Mouse (Mus musculus): ENCODE data around the gene Bcl7b. TPM values are rescaled to one million over a fixed set of nuclear protein-coding genes. Genes with fewer than 3 reads are reported as not detected.

The Bcl7b gene
- polyA plus RNA-seq (2012): 48.8 and 61.4 TPM in 2 replicates

DNA sequence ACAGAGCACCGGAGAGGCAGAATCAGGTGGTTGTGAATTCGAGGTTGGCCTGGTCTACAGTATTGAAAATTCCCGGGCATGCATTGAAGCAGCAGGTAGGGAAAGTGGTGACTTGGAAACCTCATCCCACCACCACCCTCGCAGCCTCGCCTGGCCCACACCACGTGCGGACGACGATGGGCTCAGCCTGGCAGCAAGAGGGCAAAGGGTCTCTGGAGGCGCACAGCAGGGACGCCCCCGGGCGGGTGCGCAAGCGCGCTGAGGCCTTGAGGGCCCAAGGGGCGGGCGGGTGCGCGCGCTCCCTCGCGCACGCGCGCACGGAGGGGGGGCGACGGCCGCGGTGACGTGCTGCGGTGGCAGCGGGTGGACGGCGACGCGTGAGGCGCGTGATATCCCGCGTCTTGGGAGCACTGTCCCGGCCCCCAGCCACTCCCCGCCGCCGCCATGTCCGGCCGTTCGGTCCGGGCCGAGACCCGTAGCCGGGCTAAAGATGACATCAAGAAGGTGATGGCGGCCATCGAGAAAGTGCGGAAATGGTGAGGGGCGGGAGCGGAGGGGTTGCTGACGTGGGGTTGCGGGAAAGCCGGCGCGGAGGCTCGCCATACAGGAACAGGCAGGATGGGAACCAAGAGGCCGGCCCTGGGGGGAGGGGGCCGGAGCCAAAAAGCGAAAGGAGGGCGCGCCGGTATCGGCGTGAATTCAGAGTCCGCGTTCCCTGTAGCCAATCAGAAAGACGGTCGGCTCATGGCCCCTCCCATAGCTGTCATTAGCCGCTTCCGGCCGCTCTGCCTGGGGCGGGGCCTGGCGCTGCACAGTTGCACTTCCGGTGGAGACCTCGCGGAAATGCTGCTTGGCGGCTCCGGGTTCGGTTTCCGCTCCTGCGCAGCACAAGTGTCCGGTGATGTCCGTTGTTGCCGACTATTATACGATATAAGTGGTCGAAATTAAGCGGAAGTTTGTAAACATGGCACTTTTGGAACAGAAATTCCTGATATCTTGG, at the start of gene Bcl7b:
Gene Bcl7b, plus strand, starts transcription at position 221 of the 1,000 bp plus-strand sequence.

DNA sequence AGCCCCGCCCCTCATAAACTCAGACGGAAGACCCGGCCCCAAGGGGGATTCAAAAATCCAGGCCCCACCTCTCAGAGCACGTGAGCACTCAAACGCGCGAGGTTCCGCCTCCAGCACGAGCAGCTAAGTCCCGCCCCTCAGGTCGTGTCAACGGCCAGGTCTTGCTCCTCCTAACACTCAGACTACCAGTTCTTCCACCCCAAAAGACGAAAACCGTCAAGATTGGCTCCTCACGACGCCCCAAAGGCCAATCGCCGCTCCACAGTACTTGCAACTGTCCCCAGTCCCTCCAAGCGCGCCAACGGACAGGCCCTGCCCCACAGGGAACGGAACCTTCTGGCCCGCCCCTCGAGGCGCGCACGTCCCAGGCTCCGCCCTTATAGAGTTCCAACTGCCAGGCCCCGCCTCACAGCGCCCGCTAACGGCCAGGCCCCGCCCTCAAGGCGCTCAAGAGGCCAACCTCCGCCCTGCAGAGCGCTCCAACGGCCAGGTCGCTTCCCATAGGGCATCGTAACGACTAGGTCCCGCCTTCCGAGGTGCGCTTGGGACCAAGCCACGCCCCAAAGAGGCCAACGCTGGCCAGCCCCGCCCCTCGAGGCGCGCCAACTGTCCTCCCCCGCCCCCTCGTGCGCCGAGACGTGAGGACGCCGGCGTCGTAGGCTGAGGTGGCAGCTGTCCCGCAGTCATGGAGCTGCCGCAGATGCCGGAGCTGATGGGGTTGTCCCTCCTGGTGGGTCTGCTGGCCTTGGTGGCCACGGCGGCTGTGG, 18.8 kb upstream of the Bcl7b start, which contains the start of gene Tbl2:
Gene Tbl2, plus strand, starts transcription at position 605 of the 767 bp plus-strand sequence.

GRCm38 (mm10) chr5:135186621-135187348, 18.7 kb downstream of the Bcl7b start, which contains the start of gene Baz1b:
TSS of gene Baz1b (plus strand) at chr5:135187264.

Other genes starting within 250 kb of the Bcl7b start
- gene Mettl27, start 235.9 kb upstream of the Bcl7b start, polyA plus RNA-seq (2012): 7.8 and 12.3 TPM in 2 replicates
- 0.16 and 0.19 TPM in 2 replicates for gene Cldn4, start 221.3 kb upstream of the Bcl7b start, polyA plus RNA-seq (2012)
- gene Cldn3, start 182.1 kb upstream of the Bcl7b start, polyA plus RNA-seq (2012): 0.05 and 0.11 TPM in 2 replicates
- gene Abhd11, start 159.1 kb upstream of the Bcl7b start, polyA plus RNA-seq (2012): 109 and 119 TPM in 2 replicates
- 2.4 and 3.7 TPM in 2 replicates for gene Stx1a, start 144.8 kb upstream of the Bcl7b start, polyA plus RNA-seq (2012)
- 42.4 and 52.4 TPM in 2 replicates for gene Dnajc30, start 104.1 kb upstream of the Bcl7b start, polyA plus RNA-seq (2012)
- gene Bud23, start 103.3 kb upstream of the Bcl7b start, polyA plus RNA-seq (2012): 159 and 216 TPM in 2 replicates
- 1.4 and 1.6 TPM in 2 replicates for gene Vps37d, start 90.0 kb upstream of the Bcl7b start, polyA plus RNA-seq (2012)
- 0.12 and 0.28 TPM in 2 replicates for gene Mlxipl, start 78.4 kb upstream of the Bcl7b start, polyA plus RNA-seq (2012)
- gene Tbl2, start 18.6 kb upstream of the Bcl7b start, polyA plus RNA-seq (2012): 21.8 and 22.0 TPM in 2 replicates
- 31.5 and 36.2 TPM in 2 replicates for gene Baz1b, start 19.0 kb downstream of the Bcl7b start, polyA plus RNA-seq (2012)
- 3.0 and 4.9 TPM in 2 replicates for gene Fzd9, start 82.9 kb downstream of the Bcl7b start, polyA plus RNA-seq (2012)
- 0.06 TPM in 1 of 2 replicates, not detected in the other for gene Fkbp6, start 181.8 kb downstream of the Bcl7b start, polyA plus RNA-seq (2012)
- gene Trim50, start 185.0 kb downstream of the Bcl7b start, polyA plus RNA-seq (2012): not detected in 2 replicates
- gene Nsun5, start 201.7 kb downstream of the Bcl7b start, polyA plus RNA-seq (2012): 17.5 and 18.8 TPM in 2 replicates
- gene Pom121, start 226.3 kb downstream of the Bcl7b start, polyA plus RNA-seq (2012): 122 and 143 TPM in 2 replicates

Data from megakaryocyte-erythroid progenitor cell, adult 5 weeks (primary cell).